Mouse (Mus musculus) cortical plate, adult 2 months (tissue): ENCODE measurements around the gene Pdia4.

Experiments used
- CTCF ChIP-seq: fragments of 200-500 bp; IDR thresholded peaks from 2 replicates; pipeline ENCODE4 v1.5.1; 2011; ENCODE audit warnings: mild to moderate bottlenecking, control low read depth, low read length; ENCODE audit not compliant: insufficient read depth; ENCODE audit errors: extremely low read depth
- POLR2A ChIP-seq: fragments of 200-500 bp; IDR thresholded peaks from 2 replicates; pipeline ENCODE4 v1.6.1; 2011; ENCODE audit warnings: mild to moderate bottlenecking, low read length, control low read depth; ENCODE audit not compliant: insufficient read depth; ENCODE audit errors: extremely low read depth

GRCm38 (mm10) chr6:47821236-47821635, 8.0 kb upstream of the Pdia4 start:
- TF ChIP-seq CTCF (no peak), POLR2A (no peak)
